Mouse (Mus musculus) lung, embryonic 14.5 days (tissue): ENCODE data around the gene Slc24a3. TPM values are rescaled to one million over a fixed set of nuclear protein-coding genes. Genes with fewer than 3 reads are reported as not detected.
A peak's percentile ranks its signal among the peaks of the same experiment; 100 is the strongest.

Experiments
- ATAC-seq: fragments of 200-750 bp; cut with Nextera tagmentation; 2 replicates; pipeline ENCODE4 v1.8.0; 2017; ENCODE audit warnings: mild to moderate bottlenecking, moderate TSS enrichment, moderate library complexity; ENCODE audit not compliant: insufficient read depth
- DNase-seq: peaks from one replicate; pipeline ENCODE4 v3.0.0-alpha.2; 2015
- H3K27ac ChIP-seq: fragments of 300-500 bp; sonication (generic); 2 replicates; pipeline ENCODE4 v1.5.1; 2014; ENCODE audit warnings: low read depth, mild to moderate bottlenecking, moderate library complexity
- H3K27me3 ChIP-seq: fragments of 300-500 bp; sonication (generic); 2 replicates; pipeline ENCODE4 v1.6.1; 2014; ENCODE audit warnings: low read length, control low read depth; ENCODE audit not compliant: insufficient read depth
- H3K36me3 ChIP-seq: fragments of 300-500 bp; sonication (generic); 2 replicates; pipeline ENCODE4 v1.6.1; 2014; ENCODE audit warnings: control low read depth; ENCODE audit not compliant: insufficient read depth
- H3K4me1 ChIP-seq: fragments of 300-500 bp; sonication (generic); 2 replicates; pipeline ENCODE4 v1.6.1; 2014; ENCODE audit warnings: antibody characterized with exemption, control low read depth; ENCODE audit not compliant: insufficient read depth
- H3K4me2 ChIP-seq: fragments of 300-500 bp; sonication (generic); 2 replicates; pipeline ENCODE4 v1.6.1; 2014; ENCODE audit warnings: mild to moderate bottlenecking
- H3K4me3 ChIP-seq: fragments of 300-500 bp; sonication (generic); 2 replicates; pipeline ENCODE4 v1.5.1; 2014; ENCODE audit warnings: low read depth, low read length
- H3K9ac ChIP-seq: fragments of 300-500 bp; sonication (generic); 2 replicates; pipeline ENCODE4 v1.6.1; 2014
- H3K9me3 ChIP-seq: fragments of 300-500 bp; sonication (generic); 2 replicates; pipeline ENCODE4 v1.6.1; 2016; ENCODE audit warnings: low read depth, low read length, control low read depth
- CTCF ChIP-seq: IDR thresholded peaks from 2 replicates; pipeline ENCODE4 v1.5.1; 2016; ENCODE audit warnings: antibody characterized with exemption, low read depth
- WGBS: fragments of 180-500 bp; shearing (Covaris S2); extraction: QIAGEN DNeasy Blood & Tissue Kit; methylation state at CpG from one replicate; pipeline ENCODE4 v1.1.7; 2014; 5-methylcytosine and 5-hydroxymethylcytosine counted together
- polyA plus RNA-seq: library from polyadenylated mRNA; unstranded; fragments of >200 nt; fragmentation: Nextera tagmentation; extraction: Ambion mirVana; gene quantifications from 2 replicates; pipeline ENCODE4 v1.2.1, GENCODE M21; 2014

Slc24a3 gene
- polyA plus RNA-seq, 1 experiment from 2014 or later, result 4.3 TPM

GRCm38 (mm10) chr2:145655373-145655960, 487.9 kb downstream of the Slc24a3 start:
- DNase-seq (peak; percentile 80), ATAC-seq (peak; percentile 98)
- H3K36me3 ChIP-seq, result no peaks in the 10 kb centered on the region
- TF ChIP-seq CTCF, result peak; percentile 64
- H3K4me1 ChIP-seq, result no peaks in the 10 kb centered on the region
- H3K27ac ChIP-seq, result no peak overlapping the region; the same call in 1 of the 2 replicates
- WGBS, result 21% methylated on average over 12 of the region's 12 CpGs
- H3K9me3 ChIP-seq, result no peaks in the 10 kb centered on the region
- H3K9ac ChIP-seq, result no peak overlapping the region
- H3K4me2 ChIP-seq, result no peak overlapping the region
- no peak overlapping the region for H3K4me3 ChIP-seq
- no peaks in the 10 kb centered on the region for H3K27me3 ChIP-seq

- 80% methylated on average over 3 of the region's 3 CpGs for WGBS
- TF ChIP-seq CTCF, result no peak
- H3K27ac ChIP-seq, result no peak overlapping the region
- H3K4me2 ChIP-seq, result no peak overlapping the region
- H3K9me3 ChIP-seq, result no peaks in the 10 kb centered on the region
- H3K9ac ChIP-seq, result no peak overlapping the region
- H3K4me3 ChIP-seq, result no peak overlapping the region
- no peaks in the 10 kb centered on the region for H3K4me1 ChIP-seq
- no peaks in the 10 kb centered on the region for H3K36me3 ChIP-seq
- no peaks in the 10 kb centered on the region for H3K27me3 ChIP-seq
- no peak for DNase-seq
- ATAC-seq, result no peak
Measured at GRCm38 (mm10) chr2:145656121-145656520, 488.6 kb downstream of the Slc24a3 start.

GRCm38 (mm10) chr2:145656716-145657115, 489.2 kb downstream of the Slc24a3 start:
- Histone ChIP-seq H3K9me3 (no peaks in the 10 kb centered on the region), H3K4me2 (no peak overlapping the region), H3K4me1 (no peaks in the 10 kb centered on the region), H3K27ac (no peak overlapping the region), H3K9ac (no peak overlapping the region), H3K27me3 (no peaks in the 10 kb centered on the region), H3K36me3 (no peaks in the 10 kb centered on the region), H3K4me3 (no peak overlapping the region)
- WGBS, result 27% methylated on average over 1 of the region's 1 CpGs
- no peak for TF ChIP-seq CTCF
- ATAC-seq (no peak), DNase-seq (no peak)

- DNase-seq (no peak), ATAC-seq (0 out of 2 replicates have a peak, but pooled peaks have one; percentile 24)
- 66% methylated on average over 5 of the region's 7 CpGs for whole genome bisulfite sequencing
- Histone ChIP-seq H3K4me1 (no peaks in the 10 kb centered on the region), H3K27me3 (no peaks in the 10 kb centered on the region), H3K4me2 (no peak overlapping the region), H3K9ac (no peak overlapping the region), H3K9me3 (no peaks in the 10 kb centered on the region), H3K27ac (no peak overlapping the region), H3K4me3 (no peak overlapping the region), H3K36me3 (no peaks in the 10 kb centered on the region)
- no peak for TF ChIP-seq CTCF
Measured at GRCm38 (mm10) chr2:145661242-145661641, 493.7 kb downstream of the Slc24a3 start.

GRCm38 (mm10) chr2:145663899-145664298, 496.3 kb downstream of the Slc24a3 start:
- Histone ChIP-seq H3K9ac (no peak overlapping the region), H3K4me3 (no peak overlapping the region), H3K4me2 (no peak overlapping the region), H3K9me3 (no peaks in the 10 kb centered on the region), H3K36me3 (no peaks in the 10 kb centered on the region), H3K4me1 (no peaks in the 10 kb centered on the region), H3K27me3 (no peaks in the 10 kb centered on the region), H3K27ac (no peak overlapping the region)
- WGBS, result 74% methylated on average over 7 of the region's 7 CpGs
- DNase-seq, result no peak
- TF ChIP-seq CTCF, result no peak
- no peak for ATAC-seq

GRCm38 (mm10) chr2:145664311-145664710, 496.8 kb downstream of the Slc24a3 start:
- no peak overlapping the region for H3K9ac ChIP-seq
- 85% methylated on average over 2 of the region's 2 CpGs for WGBS
- no peak for TF ChIP-seq CTCF
- DNase-seq, result no peak
- H3K36me3 ChIP-seq, result no peaks in the 10 kb centered on the region
- H3K4me3 ChIP-seq, result no peak overlapping the region
- no peaks in the 10 kb centered on the region for H3K9me3 ChIP-seq
- H3K4me2 ChIP-seq, result no peak overlapping the region
- no peaks in the 10 kb centered on the region for H3K4me1 ChIP-seq
- H3K27me3 ChIP-seq, result no peaks in the 10 kb centered on the region
- no peak for ATAC-seq
- no peak overlapping the region for H3K27ac ChIP-seq

GRCm38 (mm10) chr2:145668135-145668534, 500.6 kb downstream of the Slc24a3 start:
- ATAC-seq (peak; percentile 35; the same call in 1 of the 2 replicates), DNase-seq (peak; percentile 53)
- Histone ChIP-seq H3K9ac (no peak overlapping the region), H3K4me3 (no peak overlapping the region), H3K27ac (no peak overlapping the region), H3K9me3 (no peaks in the 10 kb centered on the region), H3K36me3 (no peaks in the 10 kb centered on the region), H3K27me3 (no peaks in the 10 kb centered on the region), H3K4me1 (no peaks in the 10 kb centered on the region), H3K4me2 (no peak overlapping the region)
- WGBS, result 46% methylated on average over 4 of the region's 4 CpGs
- no peak for TF ChIP-seq CTCF
